In genomic region chr6:134036951-134037431, GRCm38 (mm10) we compare ENCODE assay signal across 9 mouse cellular contexts. TPM values are rescaled to one million over a fixed set of nuclear protein-coding genes. Genes with fewer than 3 reads are reported as not detected.
DNase-seq lines count a peak whose midpoint lies in the region; ATAC-seq and TF ChIP-seq lines count a peak whose summit lies in the region.
"Had no signal": no experiment of that assay in that cellular context is flagged by ENCODE, and none has a peak within 500 bp of the region (broad histone marks: within the 10 kb centered on the region; RNA-seq: fewer than 3 reads in every experiment).

No protein-coding gene starts in this region.

- WGBS in forebrain, embryonic 12.5 days = 16% methylated on average over 3 of the region's 3 CpGs
- WGBS in liver, embryonic 14.5 days (ENCODE audit: insufficient replicate concordance) = 9% methylated on average over 3 of the region's 3 CpGs

- H3K36me3 ChIP-seq in erythroblast, embryonic 14.5 days (ENCODE audit: control insufficient read depth) = no peaks in the 10 kb centered on the region
- no peaks in the 10 kb centered on the region; the same call in 1 of the 2 replicates for H3K36me3 ChIP-seq in forebrain, embryonic 12.5 days (replicated peaks)
- no peaks in the 10 kb centered on the region for H3K36me3 ChIP-seq in liver, embryonic 14.5 days (replicated peaks; ENCODE audit: control insufficient read depth, insufficient read depth, low read depth)

- peaks cover 23% of the 10 kb centered on the region for H3K27me3 ChIP-seq in erythroblast, embryonic 14.5 days (ENCODE audit: control insufficient read depth)
- no peaks in the 10 kb centered on the region for H3K27me3 ChIP-seq in forebrain, embryonic 12.5 days
- no peaks in the 10 kb centered on the region for H3K27me3 ChIP-seq in liver, embryonic 14.5 days (ENCODE audit: control insufficient read depth, insufficient read depth, low read length)
- H3K27me3 ChIP-seq: Patski had no signal

- H3K4me3 ChIP-seq in erythroblast, embryonic 14.5 days (replicated peaks) = peak overlapping the region; percentile 76
- peak overlapping the region; percentile 74 for H3K4me3 ChIP-seq in forebrain, embryonic 12.5 days (replicated peaks)
- peak overlapping the region; percentile 76 to 98 for H3K4me3 ChIP-seq in liver, embryonic 14.5 days (ENCODE audit: insufficient read depth in 1 of 2, low read depth in 2 of 2, low read length in 2 of 2)

- H3K4me1 ChIP-seq in erythroblast, embryonic 14.5 days (ENCODE audit: control insufficient read depth) = peaks cover 35% of the 10 kb centered on the region
- peaks cover 44% of the 10 kb centered on the region for H3K4me1 ChIP-seq in forebrain, embryonic 12.5 days
- peaks cover 5 to 23% of the 10 kb centered on the region in 2 experiments for H3K4me1 ChIP-seq in liver, embryonic 14.5 days (replicated peaks; ENCODE audit: control insufficient read depth in 2 of 2, insufficient read depth in 2 of 2, low read length in 1 of 2)

- peak overlapping the region; percentile 61 for H3K4me2 ChIP-seq in forebrain, embryonic 12.5 days
- peak overlapping the region; percentile 83 for H3K4me2 ChIP-seq in liver, embryonic 14.5 days (ENCODE audit: low read depth)

- ATAC-seq in erythroblast, adult 5-6 weeks (replicated peaks; ENCODE audit: low FRiP score, poor library complexity, severe bottlenecking) = no peak
- ATAC-seq in forebrain, embryonic 12.5 days (ENCODE audit: low FRiP score) = no peak
- ATAC-seq in liver, embryonic 14.5 days (ENCODE audit: insufficient read depth) = no peak
- ATAC-seq: Patski had no signal

- TF ChIP-seq EP300 in liver, embryonic 14.5 days (IDR thresholded peaks at IDR 0.05; ENCODE audit: low read depth) = no peak

- DNase-seq in A20 (ENCODE audit: low read depth, low spot score) = peak; percentile 41
- no peak for DNase-seq in liver, embryonic 14.5 days (ENCODE audit: low read depth in 3 of 3, low spot score in 3 of 3)
- DNase-seq in cerebellum, adult 9-11 months = no peak
- DNase-seq in layer of hippocampus, postnatal 36 days = no peak
- DNase-seq in spleen, adult 18-20 months = no peak

- no peak for TF ChIP-seq CTCF in liver, embryonic 14.5 days (IDR thresholded peaks at IDR 0.05; ENCODE audit: low read depth)

- H3K27ac ChIP-seq in forebrain, embryonic 12.5 days = no peak overlapping the region
- no peak overlapping the region for H3K27ac ChIP-seq in liver, embryonic 14.5 days

- peak overlapping the region; percentile 91 for H3K9ac ChIP-seq in forebrain, embryonic 12.5 days
- peak overlapping the region; percentile 63; the same call in 1 of the 2 replicates for H3K9ac ChIP-seq in liver, embryonic 14.5 days (replicated peaks)

- H3K9me3 ChIP-seq in erythroblast, embryonic 14.5 days (ENCODE audit: control insufficient read depth, low read length) = no peaks in the 10 kb centered on the region
- H3K9me3 ChIP-seq in forebrain, embryonic 12.5 days = no peaks in the 10 kb centered on the region
- no peaks in the 10 kb centered on the region for H3K9me3 ChIP-seq in liver, embryonic 14.5 days (ENCODE audit: control insufficient read depth, low read length)

RNA-seq across cellular contexts. Expression of gene Etv6, which starts 1.5 kb away (rescaled TPM):
- 0.42 and 1.1 TPM in 2 replicates for polyA plus RNA-seq in erythroblast, embryonic 14.5 days (2012)
- 16.7 and 18.6 TPM in 2 replicates for total RNA-seq in erythroblast, adult 5-6 weeks (2015; ENCODE audit: low replicate concordance)
- total RNA-seq in erythroblast, adult 5-6 weeks (2017; ENCODE audit: low replicate concordance) = 7.4 and 11.1 TPM in 2 replicates
- 15.0 and 16.1 TPM in 2 replicates for polyA plus RNA-seq in forebrain, embryonic 12.5 days (2016; fragmentation: Nextera tagmentation; extraction: Ambion mirVana)
- polyA plus RNA-seq in liver, embryonic 14.5 days (2012; rRNA removed) = 3.0 and 3.4 TPM in 2 replicates
- polyA plus RNA-seq in liver, embryonic 14.5 days (2014; fragmentation: Nextera tagmentation; extraction: Ambion mirVana) = 2.6 and 3.0 TPM in 2 replicates
- total RNA-seq in layer of hippocampus, postnatal 36 days (2021) = 10 to 100 TPM in 1 of 2 experiments, 1 to 10 TPM in 1; 9.9 to 11.2 TPM
